Mouse (Mus musculus): Measurements from ENCODE around the gene Alk.
A peak's percentile ranks its signal among the peaks of the same experiment; 100 is the strongest.

Alk gene

GRCm38 (mm10) chr17:72030672-72031071 is 573.8 kb downstream of the Alk start:
- no peak for DNase-seq (ENCODE audit: low read depth, low spot score)

DNA sequence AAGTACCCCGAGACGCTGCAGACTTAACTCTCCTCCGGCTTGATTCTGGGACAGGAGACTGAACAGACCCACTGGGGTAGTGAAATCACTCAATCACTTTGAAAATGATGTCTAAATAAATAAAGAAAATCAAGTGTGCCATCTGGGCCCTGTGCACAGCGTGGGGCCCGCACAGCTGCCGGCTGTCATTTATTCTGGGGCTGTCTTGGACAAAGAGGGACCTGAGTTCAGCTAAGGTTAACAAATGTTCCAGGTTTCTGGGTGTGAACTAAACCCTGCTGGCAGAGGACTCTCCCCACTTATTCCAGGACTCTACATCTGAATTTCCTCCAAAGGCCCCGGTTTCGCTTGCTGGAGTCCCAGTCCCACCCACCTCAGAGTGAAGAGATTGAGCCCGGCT is 581.1 kb downstream of the Alk start:
- peak; percentile 20 for DNase-seq (ENCODE audit: low read depth, low spot score)

DNA sequence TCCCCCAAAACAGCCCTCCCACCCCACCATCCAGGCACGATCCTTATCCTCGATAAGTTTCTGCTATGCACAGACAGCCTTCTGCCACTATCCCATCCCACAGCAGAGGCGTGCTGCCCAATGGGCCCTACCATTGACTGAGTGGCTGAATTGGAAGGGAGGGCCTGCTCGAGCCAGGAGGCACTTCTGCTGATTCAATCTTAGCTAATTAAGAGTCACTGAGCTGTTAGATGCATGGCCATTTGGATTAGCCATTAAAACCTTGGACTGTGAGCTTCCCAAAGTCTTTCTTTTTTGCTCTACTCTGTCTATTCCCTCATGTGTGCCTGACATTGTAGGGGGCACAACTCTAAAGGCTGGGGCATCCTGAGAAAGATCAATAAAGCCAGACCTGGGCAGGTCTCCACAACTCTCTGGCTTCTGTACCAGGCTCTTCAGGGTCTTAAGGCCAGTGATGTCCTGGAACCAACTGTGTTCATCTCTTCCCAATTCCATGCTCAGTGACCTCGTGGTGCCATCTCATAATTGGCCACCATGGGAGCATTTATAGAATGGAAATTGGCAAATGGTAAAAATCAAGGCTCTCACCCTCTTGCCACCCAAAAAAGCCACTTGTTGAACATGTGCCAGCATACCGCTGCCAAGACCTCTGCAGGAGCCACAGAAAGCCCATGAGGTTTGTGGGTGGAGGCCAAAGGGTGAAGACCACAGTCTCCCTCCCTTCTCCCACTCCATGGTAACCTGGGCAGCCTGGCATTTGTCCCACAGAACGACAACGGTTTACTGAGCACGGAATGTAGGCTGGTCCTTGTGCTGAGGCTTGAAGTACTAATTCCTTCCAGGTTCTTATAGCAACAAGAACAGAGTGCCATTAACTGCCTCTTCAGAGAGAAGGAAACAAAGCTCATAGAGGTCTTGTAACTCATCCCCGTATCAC is 582.4 kb downstream of the Alk start:
- DNase-seq (ENCODE audit: low read depth, low spot score), result no peak

DNA sequence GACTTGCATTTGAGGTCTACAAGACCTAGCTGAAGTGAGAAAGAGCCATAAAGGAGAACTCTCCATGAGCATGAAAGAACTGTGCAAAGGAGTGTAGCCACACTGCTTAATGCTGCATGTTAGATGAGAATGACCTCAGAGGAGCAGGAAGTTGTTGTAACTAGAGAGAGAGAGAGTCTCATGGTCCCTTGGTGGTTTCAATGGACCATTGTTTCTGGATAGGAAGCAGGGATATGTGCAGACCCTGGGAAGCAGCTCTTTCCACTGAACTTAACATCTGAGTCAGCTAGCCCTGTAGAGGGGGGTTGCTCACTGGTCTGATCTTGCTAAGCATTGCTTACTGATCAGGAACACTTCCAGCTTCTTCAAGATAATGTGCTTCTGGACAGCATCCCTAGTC is 587.1 kb downstream of the Alk start:
- DNase-seq (ENCODE audit: low read depth, low spot score), result no peak

DNA sequence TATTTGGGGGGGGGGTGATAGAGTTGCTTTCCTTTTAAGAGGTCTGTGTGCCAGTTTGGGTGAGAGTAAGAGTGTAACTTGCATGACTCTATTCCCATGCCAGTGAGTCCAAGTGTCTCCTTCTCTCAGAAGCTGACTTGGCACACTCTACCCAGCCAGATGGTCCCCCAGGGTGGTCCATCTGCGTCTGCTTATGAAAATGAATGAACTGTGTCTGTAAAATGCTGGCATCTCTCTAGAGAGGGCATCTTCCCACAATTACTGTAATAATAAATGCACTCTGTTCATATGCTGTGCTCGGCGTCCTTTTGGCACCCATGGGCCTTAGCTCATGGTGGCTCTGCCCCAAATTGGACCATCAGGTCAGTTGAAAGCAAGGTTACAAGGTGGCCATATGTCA is 589.2 kb downstream of the Alk start:
- no peak for DNase-seq (ENCODE audit: low read depth, low spot score)

DNA sequence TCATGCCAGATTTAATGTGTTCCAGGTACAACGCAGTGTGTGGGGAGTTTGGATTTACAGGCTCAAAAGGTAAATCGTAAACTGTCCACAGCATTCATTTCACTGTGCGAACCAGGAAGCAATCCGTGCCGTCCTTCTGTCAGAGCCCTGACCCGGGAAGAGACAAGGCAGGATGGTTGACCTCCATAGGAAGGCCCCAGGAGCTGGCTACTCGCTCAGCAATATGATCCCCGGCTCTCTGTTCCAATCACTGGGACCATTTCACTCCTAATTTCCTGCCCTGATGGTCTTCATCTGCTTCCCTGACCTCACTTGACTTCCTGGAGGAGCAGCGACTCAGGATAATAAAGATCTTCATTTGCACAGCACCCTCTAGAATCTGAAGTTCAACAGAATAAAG is 591.7 kb downstream of the Alk start:
- DNase-seq (ENCODE audit: low read depth, low spot score), result no peak

- DNase-seq (ENCODE audit: low read depth, low spot score), result no peak
Measured at GRCm38 (mm10) chr17:72009836-72010235, 594.6 kb downstream of the Alk start.

DNA sequence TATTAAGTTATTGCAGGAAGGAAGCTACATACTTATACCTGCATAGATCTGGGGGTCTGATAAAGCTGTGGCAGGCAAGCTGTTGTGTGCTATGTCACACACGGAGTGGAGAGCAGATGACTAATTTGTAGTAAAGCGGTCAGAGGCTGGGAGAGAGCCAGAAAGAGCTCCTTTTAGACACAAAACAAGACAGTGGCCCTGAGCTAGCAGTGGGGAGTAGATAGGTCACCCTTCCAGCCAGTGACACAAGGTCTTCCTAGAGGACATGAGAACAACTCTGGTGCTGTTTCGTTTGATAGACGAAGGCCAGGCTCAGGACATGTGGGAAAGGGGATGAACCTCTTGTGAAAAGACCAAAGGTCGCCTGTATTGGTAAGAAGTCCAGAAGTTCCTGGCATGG is 596.0 kb downstream of the Alk start:
- DNase-seq (ENCODE audit: low read depth, low spot score), result no peak

- no peak for DNase-seq (ENCODE audit: low read depth, low spot score)
Measured at GRCm38 (mm10) chr17:72005365-72005764, 599.1 kb downstream of the Alk start.

DNA sequence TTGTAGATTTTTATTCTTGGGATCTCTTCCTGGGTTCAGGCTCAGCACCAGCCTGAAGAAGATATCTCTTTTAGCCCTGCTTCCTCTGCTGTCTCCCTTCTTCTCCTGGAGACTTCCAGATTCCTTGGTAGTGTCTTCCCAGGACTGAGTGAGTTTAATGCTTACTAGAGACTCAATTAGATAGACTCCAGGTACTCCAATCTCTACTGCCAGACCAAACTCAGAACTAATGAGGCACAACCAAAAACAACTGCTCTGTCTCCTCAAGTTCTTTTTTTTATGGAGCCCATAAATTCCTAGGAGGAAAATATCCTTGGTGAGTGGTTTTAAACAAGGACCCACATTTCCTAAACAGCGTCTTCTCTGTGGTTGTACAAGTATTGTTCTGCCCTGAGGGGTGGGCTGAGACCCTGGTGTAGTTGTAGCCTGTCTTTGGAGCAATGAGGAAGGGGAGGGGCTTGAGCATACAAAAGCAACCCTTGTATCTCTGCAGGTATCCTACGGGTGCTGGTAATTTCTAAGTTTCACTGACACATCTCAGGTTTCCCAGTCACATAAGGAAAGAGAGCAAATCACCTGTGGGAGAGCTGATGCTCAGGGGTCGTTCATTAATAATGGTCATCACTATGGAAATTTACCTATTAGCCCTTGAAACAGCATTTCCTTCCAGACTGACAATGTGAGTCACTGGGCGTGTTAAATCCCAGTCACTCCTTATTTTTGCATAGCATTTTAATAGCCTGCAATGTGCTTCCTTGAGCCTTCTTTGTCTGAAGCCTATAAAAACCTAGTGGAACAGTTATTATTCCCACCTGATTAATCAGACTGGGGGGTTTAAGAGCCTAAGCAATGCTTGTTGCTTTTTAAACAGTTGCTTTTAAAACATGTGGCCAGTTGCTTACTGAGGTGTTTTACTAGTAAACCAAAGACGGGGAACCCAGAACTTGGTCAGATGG is 604.6 kb downstream of the Alk start:
- DNase-seq (ENCODE audit: low read depth, low spot score), result no peak

GRCm38 (mm10) chr17:71997680-71998079 is 606.7 kb downstream of the Alk start:
- no peak for DNase-seq (ENCODE audit: low read depth, low spot score)

DNA sequence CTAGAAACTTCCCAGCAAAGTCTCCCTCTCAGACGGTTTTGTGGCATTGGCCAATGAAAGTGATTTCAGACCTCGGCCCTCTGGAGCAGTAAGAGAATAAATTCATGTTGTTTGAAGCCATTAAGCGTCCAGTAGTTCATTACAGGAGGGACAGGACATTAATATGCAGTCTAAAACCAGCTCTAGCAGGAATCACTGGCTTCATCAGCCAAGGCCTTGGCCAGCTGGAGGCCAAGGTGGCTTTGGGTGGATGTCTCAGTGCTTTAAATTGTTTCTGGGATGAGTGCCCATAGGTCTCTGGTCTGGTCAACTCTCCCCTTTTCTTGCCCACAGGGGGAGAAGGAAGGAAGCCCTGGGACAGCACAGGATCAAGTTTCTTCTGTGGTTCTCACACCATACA is 608.9 kb downstream of the Alk start:
- no peak for DNase-seq (ENCODE audit: low read depth, low spot score)

DNA sequence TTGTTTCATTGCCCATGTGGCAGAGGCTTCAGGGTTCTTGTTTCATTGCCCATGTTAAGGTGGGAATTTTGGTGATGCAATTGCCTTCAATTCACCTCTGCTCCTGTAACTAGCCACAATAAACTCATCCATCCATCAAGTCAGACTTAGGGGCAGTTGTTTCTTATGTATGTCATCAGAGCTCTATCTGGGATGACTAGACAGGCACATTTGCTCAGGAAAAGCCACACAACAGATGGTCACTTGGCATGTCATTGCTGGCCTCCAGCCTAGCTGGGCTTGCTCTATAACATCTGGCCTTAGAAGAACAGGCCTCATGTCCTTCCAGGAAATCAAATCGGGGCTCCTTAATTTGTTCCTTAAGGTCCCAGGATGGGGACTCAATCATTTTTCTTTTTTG is 610.3 kb downstream of the Alk start:
- no peak for DNase-seq (ENCODE audit: low read depth, low spot score)

- DNase-seq (ENCODE audit: low read depth, low spot score), result no peak
Measured at GRCm38 (mm10) chr17:71993011-71993410, 611.4 kb downstream of the Alk start.

GRCm38 (mm10) chr17:71991260-71991659 is 613.2 kb downstream of the Alk start:
- DNase-seq (ENCODE audit: low read depth, low spot score), result no peak

- no peak for DNase-seq (ENCODE audit: low read depth, low spot score)
Measured at GRCm38 (mm10) chr17:71990176-71990720, 614.2 kb downstream of the Alk start.

- DNase-seq (ENCODE audit: low read depth, low spot score), result no peak
Measured at GRCm38 (mm10) chr17:71988736-71989569, 615.5 kb downstream of the Alk start.

DNA sequence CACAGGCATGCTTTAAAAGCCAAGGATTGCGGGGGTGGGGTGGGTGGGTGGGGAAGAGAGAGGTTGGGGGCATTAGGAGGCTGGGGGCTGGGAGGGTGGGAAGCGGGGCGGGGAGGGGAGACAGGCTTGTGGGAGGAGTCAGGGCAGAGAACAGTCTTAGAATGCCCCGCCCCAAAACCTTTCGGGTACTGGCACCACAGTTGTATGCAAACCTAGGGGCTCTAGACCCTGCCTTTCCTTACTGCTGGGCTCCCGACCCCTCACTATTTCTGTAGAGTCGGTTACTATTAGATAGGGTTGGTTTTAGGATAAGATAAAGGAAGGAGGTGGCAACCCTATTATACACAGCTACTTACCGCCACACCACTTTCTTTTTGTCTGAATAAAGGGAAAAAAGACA is 617.4 kb downstream of the Alk start:
- DNase-seq (ENCODE audit: low read depth, low spot score), result no peak

- peak; percentile 34 for DNase-seq (ENCODE audit: low read depth, low spot score)
Measured at GRCm38 (mm10) chr17:71986456-71986855, 618.0 kb downstream of the Alk start.

GRCm38 (mm10) chr17:71981177-71981576 is 623.2 kb downstream of the Alk start:
- DNase-seq (ENCODE audit: low read depth, low spot score), result no peak

- peak; percentile 51 for DNase-seq (ENCODE audit: low read depth, low spot score)
Measured at GRCm38 (mm10) chr17:71980518-71981145, 623.8 kb downstream of the Alk start.
